Mouse (Mus musculus): Measurements from ENCODE around the gene Mst1r. TPM values are rescaled to one million over a fixed set of nuclear protein-coding genes. Genes with fewer than 3 reads are reported as not detected.

The Mst1r gene
- 2.1 and 2.4 TPM in 2 replicates for polyA plus RNA-seq (2015; fragmentation: Nextera tagmentation; extraction: Ambion mirVana)

DNA sequence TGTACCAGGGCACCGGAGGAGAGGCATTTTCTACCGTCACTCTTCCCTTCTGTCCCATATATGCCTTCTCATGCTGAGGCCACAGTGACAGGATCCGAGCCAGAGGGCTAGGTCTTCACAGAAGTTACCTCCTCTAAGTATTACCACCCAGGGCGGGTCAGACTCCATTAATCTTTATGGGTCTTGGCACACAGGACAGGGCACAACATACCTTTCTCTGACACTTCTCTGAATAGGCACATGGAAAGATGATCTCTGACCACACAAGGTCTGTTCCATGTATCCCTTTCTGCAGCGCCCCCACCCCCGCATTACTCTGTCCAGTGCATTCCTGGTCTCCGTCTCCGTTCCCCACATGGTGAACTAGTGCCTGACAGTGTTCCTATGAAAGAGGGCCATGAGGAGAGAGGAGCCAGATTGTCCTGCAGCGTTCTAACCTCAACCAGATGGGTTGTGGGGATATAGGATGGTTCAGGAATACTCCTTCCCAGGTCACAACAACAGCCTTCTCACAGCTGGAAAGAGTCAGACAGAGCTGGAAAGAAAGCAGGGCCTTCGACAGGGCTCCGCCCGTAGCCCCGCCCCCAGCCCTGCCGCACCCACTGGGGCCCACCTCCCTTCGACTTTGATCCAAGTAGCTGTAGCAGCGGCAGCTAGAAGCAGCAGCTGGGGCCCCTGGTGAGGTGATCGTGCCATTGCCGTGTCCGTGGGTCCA lies at the start of gene Mst1r:
Mst1r (plus strand) TSS at position 622 of the 715 bp plus-strand sequence.

DNA sequence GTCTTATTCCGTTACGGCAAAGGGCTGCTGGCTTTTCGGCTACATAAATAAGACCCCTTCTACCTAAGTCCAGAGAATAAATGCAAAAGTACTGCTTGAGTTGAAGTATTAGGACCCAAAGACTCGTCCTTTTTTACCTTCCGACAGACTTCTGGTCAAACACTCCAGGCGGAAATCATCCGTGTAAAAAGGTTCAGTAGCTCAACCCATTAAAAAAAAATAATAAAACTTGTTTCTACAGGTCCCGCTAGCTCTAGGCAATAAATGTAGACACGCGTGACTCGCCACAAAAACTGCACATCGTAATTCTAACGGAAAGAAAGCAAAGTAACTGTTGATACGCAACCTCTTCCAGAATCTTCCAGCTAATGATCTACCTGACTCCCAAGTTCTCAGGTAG lies 33.5 kb upstream of the Mst1r start, which contains the start of gene Rbm6:
Rbm6 (minus strand) TSS at position 101 of the 400 bp plus-strand sequence.

DNA sequence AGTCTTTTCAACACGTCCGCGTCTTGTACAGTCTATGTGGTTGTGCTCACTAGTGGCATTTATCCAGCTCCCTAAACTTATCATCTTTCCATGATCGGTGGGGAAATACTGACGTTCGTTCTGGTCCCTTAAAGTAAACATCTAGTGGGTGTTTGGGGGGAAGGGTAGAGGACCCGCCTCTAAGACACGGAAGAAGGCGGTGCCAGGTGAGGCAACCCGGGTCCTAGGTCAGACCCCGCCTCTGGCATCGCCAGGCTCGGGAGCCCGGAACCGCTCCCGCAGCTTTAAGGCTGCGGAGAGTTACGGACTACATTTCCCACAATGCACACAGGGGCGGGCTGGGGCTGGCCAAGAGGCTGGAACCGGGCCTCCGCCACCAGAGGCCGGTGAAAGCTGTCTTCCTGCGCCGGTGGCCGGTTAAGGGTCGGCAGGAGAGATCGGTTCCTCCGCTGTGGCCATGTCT lies 18.8 kb upstream of the Mst1r start, which contains the start of gene Mon1a:
Mon1a (plus strand) TSS at position 348 of the 463 bp plus-strand sequence.

DNA sequence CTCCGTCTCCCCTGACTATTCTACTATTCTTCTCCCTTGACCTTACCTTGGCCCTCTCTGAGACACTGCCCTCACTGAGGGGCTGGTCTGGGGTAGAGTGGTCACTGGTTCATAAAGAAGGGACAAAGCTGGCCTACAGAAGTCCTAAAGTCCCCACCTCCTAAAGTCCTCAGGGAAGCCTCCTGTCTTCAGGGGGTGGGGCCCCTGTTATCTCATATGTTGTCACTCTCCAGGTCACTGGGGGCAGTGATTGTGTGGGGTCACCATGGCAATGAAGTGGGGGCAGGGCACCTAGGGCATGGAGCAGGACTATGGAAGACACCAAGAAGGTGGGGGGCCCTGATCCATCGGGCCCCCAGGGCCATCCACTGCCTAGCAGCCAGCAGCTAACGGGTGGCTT lies 21.5 kb downstream of the Mst1r start, which contains the start of gene Actl11:
Actl11 (plus strand) TSS at position 301 of the 400 bp plus-strand sequence.

DNA sequence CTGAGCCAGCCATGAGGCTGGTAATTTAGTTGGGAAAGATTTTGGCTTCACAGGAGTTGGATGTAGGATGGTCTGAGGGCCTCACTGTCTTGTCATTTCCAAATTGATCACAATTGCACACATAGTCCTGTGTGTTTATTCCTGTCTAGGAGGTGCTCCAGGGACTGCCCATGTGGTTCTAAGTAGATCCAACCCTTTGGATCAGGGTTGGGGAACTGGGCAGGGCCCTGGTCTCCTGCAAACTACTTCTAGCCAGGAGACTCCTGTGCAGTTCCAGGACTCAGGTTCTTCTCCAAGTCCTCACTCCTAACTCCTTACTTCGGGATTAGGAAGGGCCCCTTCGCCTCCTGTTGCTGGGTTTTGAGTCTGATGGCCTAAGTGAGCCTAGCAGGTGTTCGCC lies 28.7 kb downstream of the Mst1r start, which contains the start of gene Camkv:
Camkv (plus strand) TSS at position 301 of the 400 bp plus-strand sequence.

DNA sequence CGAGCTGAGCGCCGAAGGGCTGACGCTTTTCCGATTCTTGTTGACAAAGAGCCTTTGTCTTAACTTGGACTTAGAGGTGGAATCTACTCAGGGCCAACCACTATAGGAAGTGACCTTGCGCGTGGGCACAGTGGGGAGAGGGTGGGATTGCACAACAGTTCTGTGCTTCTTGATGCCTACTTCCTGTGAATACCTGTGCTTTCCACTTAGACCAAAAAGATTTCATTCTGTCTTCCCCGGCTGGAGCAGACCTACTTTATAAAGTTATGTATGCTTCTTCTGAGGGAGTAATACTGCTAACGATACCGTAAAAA lies 43.2 kb downstream of the Mst1r start, which contains the start of gene Traip:
Traip (plus strand) TSS at position 215 of the 314 bp plus-strand sequence.

Other genes starting within 250 kb of the Mst1r start
- 0.54 and 0.63 TPM in 2 replicates for gene Slc38a3, start 237.3 kb upstream of the Mst1r start, polyA plus RNA-seq (2015; fragmentation: Nextera tagmentation; extraction: Ambion mirVana)
- 1.5 and 2.1 TPM in 2 replicates for gene Gnat1, start 227.2 kb upstream of the Mst1r start, polyA plus RNA-seq (2015; fragmentation: Nextera tagmentation; extraction: Ambion mirVana)
- gene Sema3f, start 196.4 kb upstream of the Mst1r start, polyA plus RNA-seq (2015; fragmentation: Nextera tagmentation; extraction: Ambion mirVana): 4.4 and 6.3 TPM in 2 replicates
- 86.8 and 98.0 TPM in 2 replicates for gene Rbm5, start 135.9 kb upstream of the Mst1r start, polyA plus RNA-seq (2015; fragmentation: Nextera tagmentation; extraction: Ambion mirVana)
- gene Rbm6, start 33.6 kb upstream of the Mst1r start, polyA plus RNA-seq (2015; fragmentation: Nextera tagmentation; extraction: Ambion mirVana): 37.4 and 39.2 TPM in 2 replicates
- 5.0 and 5.7 TPM in 2 replicates for gene Mon1a, start 18.7 kb upstream of the Mst1r start, polyA plus RNA-seq (2015; fragmentation: Nextera tagmentation; extraction: Ambion mirVana)
- gene Actl11, start 21.6 kb downstream of the Mst1r start, polyA plus RNA-seq (2015; fragmentation: Nextera tagmentation; extraction: Ambion mirVana): not detected in 2 replicates
- 0.10 and 0.20 TPM in 2 replicates for gene Camkv, start 28.8 kb downstream of the Mst1r start, polyA plus RNA-seq (2015; fragmentation: Nextera tagmentation; extraction: Ambion mirVana)
- gene Traip, start 43.3 kb downstream of the Mst1r start, polyA plus RNA-seq (2015; fragmentation: Nextera tagmentation; extraction: Ambion mirVana): 18.6 and 19.2 TPM in 2 replicates
- gene Uba7, start 68.6 kb downstream of the Mst1r start, polyA plus RNA-seq (2015; fragmentation: Nextera tagmentation; extraction: Ambion mirVana): 74.5 and 86.4 TPM in 2 replicates
- 0.77 and 1.3 TPM in 2 replicates for gene Gm20661, start 76.2 kb downstream of the Mst1r start, polyA plus RNA-seq (2015; fragmentation: Nextera tagmentation; extraction: Ambion mirVana)
- 75.4 and 77.7 TPM in 2 replicates for gene Inka1, start 79.0 kb downstream of the Mst1r start, polyA plus RNA-seq (2015; fragmentation: Nextera tagmentation; extraction: Ambion mirVana)
- 2.2 and 3.8 TPM in 2 replicates for gene Cdhr4, start 85.6 kb downstream of the Mst1r start, polyA plus RNA-seq (2015; fragmentation: Nextera tagmentation; extraction: Ambion mirVana)
- gene Gm20662, start 89.5 kb downstream of the Mst1r start, polyA plus RNA-seq (2015; fragmentation: Nextera tagmentation; extraction: Ambion mirVana): 0.17 TPM in 1 of 2 replicates, not detected in the other
- gene Ip6k1, start 95.6 kb downstream of the Mst1r start, polyA plus RNA-seq (2015; fragmentation: Nextera tagmentation; extraction: Ambion mirVana): 43.7 and 46.3 TPM in 2 replicates
- gene Gmppb, start 142.4 kb downstream of the Mst1r start, polyA plus RNA-seq (2015; fragmentation: Nextera tagmentation; extraction: Ambion mirVana): 14.6 and 15.7 TPM in 2 replicates
- 1.9 and 2.3 TPM in 2 replicates for gene Amigo3, start 146.3 kb downstream of the Mst1r start, polyA plus RNA-seq (2015; fragmentation: Nextera tagmentation; extraction: Ambion mirVana)
- 3.4 and 4.5 TPM in 2 replicates for gene Mst1, start 173.6 kb downstream of the Mst1r start, polyA plus RNA-seq (2015; fragmentation: Nextera tagmentation; extraction: Ambion mirVana)
- 90.1 and 92.6 TPM in 2 replicates for gene Rnf123, start 176.5 kb downstream of the Mst1r start, polyA plus RNA-seq (2015; fragmentation: Nextera tagmentation; extraction: Ambion mirVana)
- gene Apeh, start 187.7 kb downstream of the Mst1r start, polyA plus RNA-seq (2015; fragmentation: Nextera tagmentation; extraction: Ambion mirVana): 130 and 136 TPM in 2 replicates